In genomic region chr4:125158081-125158480, GRCm38 (mm10) we compare ENCODE assay signal across 18 mouse cellular contexts. TPM values are rescaled to one million over a fixed set of nuclear protein-coding genes. Genes with fewer than 3 reads are reported as not detected.
A peak's percentile ranks its signal among the peaks of the same experiment; 100 is the strongest.
DNase-seq lines count a peak whose midpoint lies in the region; ATAC-seq and TF ChIP-seq lines count a peak whose summit lies in the region.
"Had no signal": no experiment of that assay in that cellular context is flagged by ENCODE, and none has a peak within 500 bp of the region (broad histone marks: within the 10 kb centered on the region; RNA-seq: fewer than 3 reads in every experiment).

No protein-coding gene starts in this region.

- TF ChIP-seq CTCF in layer of hippocampus, adult 2 months (conservative IDR thresholded peaks at IDR 0.05) = no peak

- no peaks in the 10 kb centered on the region for H3K9me3 ChIP-seq in megakaryocyte, embryonic 14.5 days
- H3K9me3 ChIP-seq: embryonic facial prominence, embryonic 13.5 days; forebrain, embryonic 13.5 days; heart, embryonic 12.5 days; hindbrain, embryonic 10.5 days; hindbrain, embryonic 15.5 days had no signal

- DNase-seq in adrenal gland, postnatal 36 days = peak; percentile 25 to 37
- DNase-seq in adrenal gland, postnatal 25 days = no peak
- peak; percentile 17 for DNase-seq in adipocyte (ENCODE audit: low spot score)
- no peak for DNase-seq in kidney, postnatal 25 days
- no peak for DNase-seq in layer of hippocampus, adult 2 months (ENCODE audit: low spot score in 2 of 2)
- DNase-seq: B cell, adult 2 months; gastrocnemius, adult 2 months; gastrocnemius, postnatal 25 days had no signal

- H3K36me3 ChIP-seq in megakaryocyte, embryonic 14.5 days (replicated peaks; ENCODE audit: low read length) = no peaks in the 10 kb centered on the region
- H3K36me3 ChIP-seq: embryonic facial prominence, embryonic 13.5 days; G1E; heart, embryonic 12.5 days; hindbrain, embryonic 10.5 days; hindbrain, embryonic 15.5 days had no signal

- no peak overlapping the region for H3K27ac ChIP-seq in layer of hippocampus, adult 2 months
- H3K27ac ChIP-seq: embryonic facial prominence, embryonic 13.5 days; gastrocnemius, adult 2 months; hindbrain, embryonic 10.5 days had no signal

- H3K4me3 ChIP-seq in megakaryocyte, embryonic 14.5 days (replicated peaks) = peak overlapping the region; percentile 14
- H3K4me3 ChIP-seq in layer of hippocampus, adult 2 months = no peak overlapping the region
- H3K4me3 ChIP-seq: embryonic facial prominence, embryonic 13.5 days; forebrain, embryonic 13.5 days; gastrocnemius, adult 2 months; heart, embryonic 12.5 days; hindbrain, embryonic 10.5 days; hindbrain, embryonic 15.5 days had no signal

- ATAC-seq in megakaryocyte, adult 5-6 weeks (ENCODE audit: poor library complexity, severe bottlenecking) = no peak
- ATAC-seq: CD4-positive, CD25-positive, alpha-beta regulatory T cell, adult 4 months; forebrain, embryonic 13.5 days; inflammation-experienced regulatory T-cells, adult 6 months had no signal

- peaks cover 36% of the 10 kb centered on the region for H3K27me3 ChIP-seq in megakaryocyte, embryonic 14.5 days (replicated peaks)

- H3K4me1 ChIP-seq in megakaryocyte, embryonic 14.5 days = peaks cover 71% of the 10 kb centered on the region
- H3K4me1 ChIP-seq: heart, embryonic 12.5 days had no signal

RNA-seq across cellular contexts. Expression of gene Zc3h12a, which starts 30.4 kb away (rescaled TPM):
- total RNA-seq in adrenal gland, postnatal 36 days (2021) = 1 to 10 TPM; 5.8 to 7.6 TPM
- total RNA-seq in adrenal gland, postnatal 25 days (2021) = 6.8 and 10.8 TPM in 2 replicates
- polyA plus RNA-seq in megakaryocyte, embryonic 14.5 days (2012; ENCODE audit: insufficient read depth, low replicate concordance) = 19.3 and 20.5 TPM in 2 replicates
- 10.4 and 11.1 TPM in 2 replicates for total RNA-seq in megakaryocyte, adult 5-6 weeks (2015)
- 3.9 and 5.9 TPM in 2 replicates for total RNA-seq in megakaryocyte, adult 5-6 weeks (2017)
- 1 to 10 TPM; 1.1 to 1.2 TPM for total RNA-seq in layer of hippocampus, adult 2 months (2021)

Comparison
In these comparisons a context has a peak if more than half of its experiments do, and no peak if none do; other contexts are left out.
1. DNase-seq: peak in adrenal gland, postnatal 36 days (2 of 2) and adipocyte (single experiment); none in adrenal gland, postnatal 25 days (single experiment), kidney, postnatal 25 days (0 of 2) and layer of hippocampus, adult 2 months (0 of 2).